Mouse (Mus musculus) small intestine, adult 2 months (tissue): Measurements from ENCODE around the gene Nek8.

ENCODE experiments used
- CTCF ChIP-seq: fragments of 200-500 bp; IDR thresholded peaks from 2 replicates; pipeline ENCODE4 v1.5.1; 2012; ENCODE audit warnings: low read depth, mild to moderate bottlenecking, control low read depth, inconsistent platforms, low read length, moderate library complexity, mixed read lengths; ENCODE audit not compliant: insufficient replicate concordance, insufficient read length; ENCODE audit errors: extremely low read depth
- POLR2A ChIP-seq: fragments of 200-500 bp; IDR thresholded peaks from 2 replicates; pipeline ENCODE4 v1.6.1; 2012; ENCODE audit warnings: low read depth, mild to moderate bottlenecking, control low read depth, inconsistent platforms, low read length, moderate library complexity

DNA sequence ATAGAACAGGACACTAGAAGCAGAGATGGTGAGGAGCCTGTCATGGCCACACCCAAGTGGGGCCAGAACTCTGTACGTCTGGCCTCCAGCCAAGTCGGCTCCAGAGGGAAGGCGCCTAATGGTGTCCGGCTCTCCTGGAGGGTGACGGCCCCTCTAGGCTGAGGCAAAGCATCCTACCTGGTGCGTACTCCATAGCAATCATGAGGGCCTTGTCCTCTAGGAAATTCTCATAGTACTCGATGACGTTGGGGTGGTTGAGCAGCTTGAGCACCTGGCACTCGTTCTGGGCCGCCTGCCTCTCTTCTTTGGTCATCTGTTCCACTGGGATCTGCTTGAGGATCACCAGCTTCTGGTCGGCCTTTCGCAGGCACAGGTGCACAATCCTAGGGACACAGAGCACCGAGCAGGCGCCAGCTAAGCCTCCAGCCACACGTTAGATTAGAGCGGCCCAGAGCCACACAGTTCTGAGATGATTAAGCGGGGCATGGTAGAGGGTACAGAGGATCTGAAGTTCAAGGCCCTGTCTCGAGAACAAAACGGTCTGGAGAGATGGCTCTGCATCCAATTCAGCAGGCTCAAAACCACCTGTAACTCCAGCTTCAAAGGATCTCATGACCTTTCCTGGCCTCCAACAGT, 3.6 kb downstream of the Nek8 start:
- no peak for TF ChIP-seq CTCF
- TF ChIP-seq POLR2A, result no peak
